Mouse (Mus musculus): ENCODE measurements around the gene Lamtor1. TPM values are rescaled to one million over a fixed set of nuclear protein-coding genes. Genes with fewer than 3 reads are reported as not detected.

The Lamtor1 gene
- total RNA-seq (2021) = 116 and 118 TPM in 2 replicates
- long read RNA-seq, experiment 1, transcript Lamtor1-201 (5 exons, 1,119 nt) = major isoform, 121 of 214 reads
- long read RNA-seq, experiment 1, transcript Lamtor1-203 (1 exons, 1,936 nt) = minor isoform, 8 of 214 reads
- long read RNA-seq, experiment 1, partial matches to known transcripts = 77 of 214 reads
- long read RNA-seq, experiment 1, other reads (novel, unspliced or antisense) = 8 of 214 reads
- long read RNA-seq, experiment 2, transcript Lamtor1-203 (1 exons, 1,936 nt) = minor isoform, 10 of 213 reads
- long read RNA-seq, experiment 2, transcript Lamtor1-201 (5 exons, 1,119 nt) = major isoform, 114 of 213 reads
- long read RNA-seq, experiment 2, partial matches to known transcripts = 85 of 213 reads
- long read RNA-seq, experiment 2, other reads (novel, unspliced or antisense) = 4 of 213 reads

DNA sequence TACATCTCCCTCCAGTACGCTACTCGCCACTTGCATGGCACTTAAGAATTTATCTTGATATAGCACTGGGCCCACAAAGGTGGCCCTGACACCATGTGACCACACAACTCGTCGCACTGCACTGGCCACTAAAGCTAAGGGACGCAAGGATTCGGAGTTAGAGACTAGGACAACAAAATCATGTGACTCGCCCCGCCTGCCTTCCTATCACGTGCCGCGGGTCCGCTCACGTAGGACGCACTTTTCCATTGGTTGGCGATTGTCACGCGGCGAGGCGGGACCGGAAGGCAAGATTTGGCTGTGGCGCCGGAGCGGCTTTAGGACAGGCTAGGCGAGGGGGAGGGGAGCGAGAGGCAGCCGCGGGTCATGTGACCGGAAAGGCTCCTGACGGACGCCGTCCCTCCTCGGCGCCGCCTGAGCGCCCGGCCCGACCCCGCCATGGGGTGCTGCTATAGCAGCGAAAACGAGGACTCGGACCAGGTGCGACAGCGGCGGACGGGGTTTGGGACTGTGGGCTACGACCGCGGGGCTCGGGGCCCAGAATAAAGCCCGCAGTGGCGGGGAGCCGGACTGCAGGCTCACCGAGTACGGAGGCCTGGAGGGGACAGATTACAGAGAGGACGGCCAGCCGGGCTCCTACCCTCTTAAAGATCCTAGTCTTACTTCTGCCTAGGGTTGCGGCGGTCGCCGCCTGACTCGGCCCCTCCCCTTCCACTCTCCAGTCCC lies at the start of gene Lamtor1:
TSS of gene Lamtor1 (plus strand) at position 344 of the 726 bp plus-strand sequence.
- peak; percentile 100 for DNase-seq

DNA sequence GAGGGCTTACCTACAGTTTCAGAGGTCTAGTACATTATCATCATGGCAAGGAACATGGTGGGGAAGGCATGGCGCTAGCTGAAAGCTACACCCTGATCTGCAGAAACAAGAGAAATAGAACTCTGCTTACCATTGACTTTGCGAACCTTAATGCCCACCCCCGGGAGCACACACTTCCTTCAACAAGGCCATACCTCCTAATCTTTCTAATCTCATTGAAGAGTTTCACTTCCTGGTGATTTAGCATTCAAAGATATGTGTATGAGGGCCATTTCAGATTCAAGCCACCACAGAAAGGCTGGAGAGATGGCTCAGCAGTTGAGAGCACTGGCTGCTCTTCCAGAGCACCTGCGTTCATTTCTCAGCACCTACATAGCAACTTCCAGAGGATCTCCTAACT lies 48.6 kb upstream of the Lamtor1 start, which contains the start of gene Folr2:
TSS of gene Folr2 (minus strand) at position 101 of the 400 bp plus-strand sequence.
- no peak for DNase-seq

DNA sequence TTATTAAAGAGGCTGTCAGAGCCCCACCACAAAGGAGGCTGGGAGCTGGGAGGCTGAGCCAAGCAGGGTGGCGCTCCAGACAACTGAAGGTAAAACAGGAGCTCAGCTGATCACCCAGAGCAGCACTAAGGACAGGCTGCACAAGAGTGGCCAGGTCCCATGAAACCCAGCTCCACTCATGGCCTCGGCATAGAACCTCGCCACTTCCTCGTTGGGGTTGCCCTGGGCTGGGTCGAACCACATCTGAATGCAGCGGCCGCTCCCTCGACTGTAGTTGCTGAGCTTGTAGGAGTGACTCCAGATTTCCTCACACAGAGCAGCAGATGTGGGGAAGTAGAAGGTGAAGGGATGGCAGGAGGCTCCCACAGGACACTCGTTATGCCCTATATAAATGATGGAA lies 47.3 kb upstream of the Lamtor1 start:
- DNase-seq = no peak

DNA sequence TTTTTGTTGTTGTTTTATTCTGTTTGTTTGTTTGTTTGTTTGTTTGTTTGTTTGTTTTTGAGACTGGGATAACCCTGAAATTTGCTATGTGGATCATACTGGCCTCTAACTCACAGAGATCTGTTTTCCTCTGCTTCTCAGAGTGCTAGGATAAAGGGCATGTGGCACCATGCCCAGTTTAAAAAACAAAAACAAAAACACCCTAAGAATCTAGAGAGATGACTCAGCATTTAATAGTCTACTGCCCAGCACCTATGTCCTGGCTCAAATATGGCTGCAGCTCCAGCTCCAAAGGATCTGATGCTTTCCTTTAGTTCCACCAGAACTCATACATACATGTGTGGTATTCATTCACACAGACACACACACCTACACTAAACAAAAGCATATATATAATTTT lies 44.7 kb upstream of the Lamtor1 start:
- DNase-seq = peak; percentile 33

DNA sequence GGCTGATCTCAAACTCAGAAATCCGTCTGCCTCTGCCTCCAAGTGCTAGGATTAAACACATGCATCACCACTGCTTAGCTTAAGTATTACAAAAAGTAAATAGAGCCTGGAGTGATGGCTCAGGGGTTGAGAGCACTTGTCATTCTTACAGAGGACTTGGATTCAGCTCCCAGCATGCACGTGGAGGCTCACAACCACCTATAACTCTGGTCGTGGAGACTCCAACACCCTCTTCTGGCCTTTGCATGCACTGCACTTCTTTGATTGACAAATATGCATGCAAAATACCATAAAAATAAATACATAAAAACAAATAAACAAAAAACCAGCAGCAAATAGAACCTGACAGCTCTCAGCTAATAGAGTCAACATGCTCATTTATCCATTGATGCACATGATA lies 43.4 kb upstream of the Lamtor1 start:
- DNase-seq = no peak

DNA sequence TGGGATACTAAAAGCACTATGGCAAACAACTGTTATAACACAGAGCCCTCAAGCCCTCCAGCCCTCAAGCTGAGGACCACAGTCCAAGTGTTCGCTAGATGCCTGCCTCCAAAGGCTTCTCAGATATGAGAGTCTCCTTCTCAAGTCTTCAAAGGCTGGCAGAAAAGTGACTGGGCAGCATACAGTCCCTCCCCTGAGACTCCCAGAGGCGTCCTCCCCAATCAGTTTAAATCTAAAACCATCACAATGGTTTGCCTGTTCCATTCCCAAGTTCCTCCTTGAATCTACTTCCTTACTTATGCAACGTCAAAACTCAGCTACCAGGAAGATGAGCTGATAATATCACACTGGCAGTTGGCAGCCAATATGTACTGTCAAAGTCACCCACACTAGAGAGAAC lies 42.3 kb upstream of the Lamtor1 start, which contains the start of gene Anapc15:
TSS of gene Anapc15 (plus strand) at position 301 of the 400 bp plus-strand sequence.
- no peak for DNase-seq

DNA sequence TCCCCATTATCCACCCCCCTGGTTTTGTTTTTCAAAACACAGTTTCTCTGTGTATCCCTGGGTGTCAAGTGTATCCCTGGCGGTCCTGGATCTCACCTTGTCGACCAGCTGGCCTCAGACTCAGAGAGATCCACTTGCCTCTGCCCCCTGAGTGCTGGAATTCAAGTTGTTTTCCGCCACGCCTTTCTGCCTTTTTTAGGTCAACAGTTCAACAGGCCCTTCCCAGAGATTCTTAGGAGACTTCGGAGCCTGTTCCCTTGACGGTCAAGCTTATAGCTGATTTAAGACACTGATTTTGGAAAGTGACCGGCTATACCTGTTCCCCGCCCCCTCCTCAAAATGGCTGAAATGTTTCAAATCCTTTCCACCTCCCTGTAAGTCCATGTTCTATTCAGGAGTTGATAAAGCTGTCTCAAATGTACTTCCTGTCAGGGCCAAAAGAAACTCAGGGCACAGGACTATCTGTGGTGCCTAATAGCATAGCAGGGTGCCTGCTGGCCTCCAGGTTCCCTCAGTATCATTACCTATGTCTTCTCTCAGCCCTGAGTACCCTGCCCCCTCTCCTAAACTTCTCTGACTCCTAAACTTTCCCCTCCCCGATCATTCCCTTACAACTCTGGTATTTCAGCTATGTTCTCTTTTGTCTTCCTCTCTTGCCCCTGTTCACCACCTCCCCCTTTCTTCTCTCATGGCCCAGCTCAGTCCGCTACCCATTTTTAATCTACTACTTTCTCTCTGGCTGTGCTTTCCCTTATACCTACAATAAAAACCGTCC lies 39.0 kb upstream of the Lamtor1 start:
- DNase-seq = no peak

DNA sequence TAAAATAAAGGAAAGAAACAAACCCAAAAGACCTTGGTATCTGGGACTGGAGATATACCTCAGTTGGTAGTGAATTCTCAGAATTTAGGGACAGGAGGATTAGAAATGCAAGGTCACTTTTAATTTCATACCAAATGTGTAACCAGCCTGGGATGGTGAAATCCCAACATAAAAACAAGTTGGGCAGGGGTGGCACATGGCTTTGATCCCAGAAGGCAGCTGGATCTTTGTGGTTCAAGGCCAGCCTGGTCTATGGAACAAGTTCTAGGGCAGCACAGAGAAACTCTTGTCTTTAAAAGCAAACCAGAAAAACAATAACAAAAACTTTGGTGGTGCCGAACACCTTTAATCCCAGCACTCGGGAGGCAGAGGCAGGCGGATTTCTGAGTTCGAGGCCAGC lies 38.2 kb upstream of the Lamtor1 start:
- DNase-seq = no peak

DNA sequence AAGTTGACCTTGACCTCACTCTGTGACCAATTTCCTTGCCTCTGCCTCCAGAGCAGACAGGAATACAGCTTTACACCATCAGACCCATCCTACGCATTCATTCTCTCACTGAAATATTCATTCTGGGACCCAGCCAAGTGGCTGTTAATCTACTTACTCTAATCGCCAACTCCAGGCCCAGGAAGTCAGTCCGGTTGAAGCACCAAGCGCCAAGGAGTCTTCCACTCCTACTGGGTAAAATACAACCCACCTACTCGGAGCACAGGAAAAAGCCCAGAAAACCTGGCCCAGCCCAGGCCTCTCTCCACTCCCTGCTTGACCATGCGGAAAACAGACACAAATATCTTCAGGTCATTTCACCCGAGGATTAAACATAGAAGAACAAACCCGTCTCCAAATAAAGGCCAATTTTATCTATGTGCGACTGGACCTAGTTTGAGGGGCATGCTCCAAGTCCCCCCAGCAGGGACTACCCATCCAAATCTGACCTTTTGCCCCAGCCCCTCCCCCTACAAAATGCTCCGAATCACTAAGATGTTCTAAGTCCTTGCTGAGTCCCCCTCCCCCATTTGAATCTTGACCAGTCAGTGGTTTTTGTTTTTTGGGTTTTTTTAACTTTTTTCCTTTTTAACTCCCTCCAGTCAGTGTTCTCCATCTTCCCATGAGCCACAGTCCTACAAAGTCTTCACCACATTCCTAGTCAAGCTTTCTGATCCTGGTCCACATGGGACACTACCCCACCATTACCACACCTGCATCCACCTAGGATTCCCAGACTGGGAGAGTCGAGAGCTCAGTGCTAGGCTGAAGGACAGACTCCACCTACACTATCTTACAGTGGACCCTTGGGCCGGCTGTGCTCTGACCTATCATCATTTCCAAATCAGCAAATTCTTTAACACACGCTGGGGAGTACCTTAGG lies 37.2 kb upstream of the Lamtor1 start:
- DNase-seq = no peak

DNA sequence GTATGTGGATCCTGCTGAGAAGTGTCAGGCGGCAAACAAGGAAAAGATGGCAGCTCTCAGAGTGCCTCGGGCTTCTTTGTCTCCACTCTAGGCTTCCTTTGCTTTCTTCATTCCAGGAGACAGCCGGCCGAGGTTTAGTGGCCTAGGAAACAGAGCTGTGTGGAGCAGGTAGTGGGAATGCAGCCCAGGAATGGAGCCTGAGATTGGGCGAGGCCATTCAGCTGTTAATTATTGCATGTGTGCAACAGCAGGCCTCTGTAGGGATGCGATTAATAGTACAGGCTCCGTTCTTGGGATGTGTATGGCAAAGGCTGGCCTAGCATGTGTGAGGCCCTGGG lies 36.6 kb upstream of the Lamtor1 start:
- DNase-seq = no peak

DNA sequence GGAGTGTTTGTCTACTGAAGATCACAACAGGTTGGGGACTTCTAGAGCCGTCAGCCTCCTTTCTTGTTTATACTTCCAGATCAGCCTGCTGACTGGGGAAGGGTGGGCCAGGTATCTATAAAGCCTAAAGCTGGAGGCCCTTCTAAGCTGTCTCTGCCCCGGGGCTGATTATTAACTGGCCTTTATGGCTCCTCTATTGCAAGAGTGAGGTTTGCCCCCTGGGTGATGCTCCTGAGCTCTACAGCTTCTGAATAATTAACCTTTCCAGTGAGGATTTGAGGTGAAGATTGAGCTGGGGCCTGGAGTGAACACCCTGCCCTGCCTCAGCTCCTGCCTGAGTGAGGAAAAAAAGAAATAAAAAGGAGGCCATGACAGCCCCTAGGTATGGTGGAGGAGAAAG lies 35.1 kb upstream of the Lamtor1 start, which contains the start of gene Folr1:
TSS of gene Folr1 (minus strand) at position 160 of the 400 bp plus-strand sequence.
- no peak for DNase-seq

DNA sequence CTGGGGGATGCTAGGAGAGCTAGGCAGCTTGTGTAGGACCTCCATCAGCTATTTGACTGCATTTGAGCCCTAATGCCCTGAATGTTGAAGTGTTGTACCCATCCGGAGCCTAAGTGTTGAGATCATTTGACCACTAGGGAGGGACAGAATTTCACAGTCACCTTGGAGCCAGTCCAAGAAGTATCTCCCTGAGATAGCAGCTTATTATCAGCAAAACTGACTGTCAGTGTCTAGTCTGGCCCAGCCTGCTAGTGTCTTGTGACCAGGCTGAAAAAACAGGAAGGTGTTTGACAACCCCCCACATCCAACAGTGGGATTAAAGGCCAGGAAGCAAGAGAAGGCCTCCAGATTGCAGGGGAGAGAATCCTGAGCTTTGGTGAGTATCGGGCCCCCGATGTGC lies 34.4 kb upstream of the Lamtor1 start:
- DNase-seq = peak; percentile 36

DNA sequence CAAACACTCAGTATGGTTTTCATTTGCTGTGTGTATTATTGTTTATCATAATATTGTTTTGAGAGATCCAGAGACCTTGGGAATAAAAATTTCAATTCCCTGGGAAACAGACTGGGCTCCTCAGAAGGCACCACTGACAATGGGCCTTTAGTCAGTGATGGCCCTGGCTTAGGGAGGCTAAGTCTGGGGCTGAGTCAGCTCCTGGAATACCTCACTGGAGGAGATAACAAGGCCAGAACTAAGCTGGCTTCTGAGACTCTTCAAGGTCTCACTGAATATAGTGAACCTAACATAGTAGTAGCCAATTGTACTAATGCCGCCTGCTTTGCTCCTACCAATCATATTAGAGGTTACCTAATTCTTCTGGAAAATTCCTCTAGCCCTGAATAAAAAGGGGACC lies 29.7 kb upstream of the Lamtor1 start:
- peak; percentile 58 for DNase-seq

DNA sequence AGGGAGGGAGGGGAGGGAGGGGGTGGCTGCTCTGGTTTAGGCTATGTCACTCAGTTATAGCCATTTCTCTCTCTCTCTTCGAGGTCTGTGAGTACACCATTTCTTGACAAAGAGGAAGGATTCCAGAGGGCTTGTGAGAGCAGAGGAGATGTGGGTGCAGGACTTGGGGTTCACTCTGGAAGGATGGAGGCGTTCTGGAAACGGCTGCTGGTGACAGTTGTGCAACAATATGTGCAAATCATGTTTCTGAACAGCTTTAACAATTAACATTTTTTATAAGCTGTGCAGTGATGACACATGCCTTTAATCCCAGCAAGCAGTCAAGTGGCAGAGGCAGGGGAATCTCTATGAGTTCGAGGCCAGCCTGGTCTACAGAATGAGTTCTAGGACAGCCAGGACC lies 24.8 kb upstream of the Lamtor1 start:
- DNase-seq = no peak

DNA sequence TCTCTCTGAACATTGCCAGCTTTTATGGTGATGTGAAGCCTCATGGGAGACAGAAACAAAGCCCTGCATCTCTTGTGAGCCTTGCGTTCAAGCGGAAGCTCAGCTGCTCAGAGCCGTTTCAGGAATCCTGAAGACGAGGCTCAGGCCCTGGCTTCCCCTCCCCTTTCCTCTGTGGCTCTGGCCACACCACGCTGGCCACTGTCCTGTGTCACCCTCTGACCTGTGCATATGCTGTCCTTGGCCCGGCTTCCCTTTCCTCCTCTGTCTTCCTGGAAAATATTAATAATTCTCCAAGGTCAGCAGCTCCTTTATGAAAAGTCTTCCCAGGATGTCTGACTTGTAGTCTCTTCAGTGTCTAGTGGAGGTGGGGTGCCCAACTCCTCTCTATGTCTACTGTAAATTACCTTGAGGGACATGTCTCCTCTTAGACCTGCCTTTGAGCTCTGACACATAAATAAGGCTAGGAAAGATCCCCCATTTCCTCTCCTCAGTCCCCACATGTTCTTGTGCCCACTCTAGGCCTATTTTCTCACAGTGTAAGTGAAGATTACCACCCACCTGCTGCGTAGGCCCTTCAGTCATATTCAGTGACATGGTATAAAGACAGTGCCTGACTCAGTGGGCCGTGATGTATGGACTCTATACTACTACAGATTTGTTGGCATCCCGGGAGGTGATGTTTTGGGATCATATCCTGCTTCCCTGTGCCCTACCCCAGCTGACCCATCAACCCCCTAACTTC lies 23.1 kb upstream of the Lamtor1 start:
- DNase-seq = peak; percentile 48

DNA sequence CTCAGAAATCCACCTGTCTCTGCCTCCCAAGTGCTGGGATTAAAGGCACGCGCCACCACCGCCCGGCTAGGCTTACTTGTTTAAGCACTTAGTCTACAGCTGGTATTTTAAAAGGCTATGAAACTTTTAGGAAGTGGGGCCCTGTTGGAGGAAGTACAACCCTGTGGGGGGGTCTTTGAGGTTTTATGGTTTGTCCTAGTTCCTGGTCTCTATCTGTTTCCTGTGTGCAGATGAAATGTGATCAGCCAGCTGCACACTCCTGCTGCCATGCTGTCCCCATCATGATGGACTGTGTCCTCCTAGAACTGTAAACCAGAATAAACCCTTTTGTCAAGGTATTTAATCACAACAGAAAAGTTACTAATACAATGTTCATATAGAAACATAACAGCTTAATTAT lies 21.5 kb upstream of the Lamtor1 start:
- no peak for DNase-seq

DNA sequence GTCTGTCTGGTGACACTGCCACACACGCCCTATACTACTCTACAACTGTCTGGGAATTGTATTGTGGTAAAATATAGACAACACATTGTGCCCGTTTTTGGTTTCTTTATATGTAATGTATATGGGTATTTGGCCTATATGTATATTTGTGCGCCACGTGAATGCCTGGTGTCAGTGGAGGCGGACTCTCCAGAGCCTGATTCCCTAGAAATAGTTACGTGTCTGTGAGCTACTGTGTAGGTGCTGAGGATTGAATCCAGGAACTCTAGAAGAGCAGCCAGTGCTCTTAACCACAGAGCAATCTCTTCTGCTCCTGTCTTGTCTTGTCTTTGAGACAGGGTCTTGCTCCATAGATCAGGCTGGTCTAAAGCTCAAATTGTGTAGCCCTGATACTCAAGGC lies 19.4 kb upstream of the Lamtor1 start:
- DNase-seq = no peak

DNA sequence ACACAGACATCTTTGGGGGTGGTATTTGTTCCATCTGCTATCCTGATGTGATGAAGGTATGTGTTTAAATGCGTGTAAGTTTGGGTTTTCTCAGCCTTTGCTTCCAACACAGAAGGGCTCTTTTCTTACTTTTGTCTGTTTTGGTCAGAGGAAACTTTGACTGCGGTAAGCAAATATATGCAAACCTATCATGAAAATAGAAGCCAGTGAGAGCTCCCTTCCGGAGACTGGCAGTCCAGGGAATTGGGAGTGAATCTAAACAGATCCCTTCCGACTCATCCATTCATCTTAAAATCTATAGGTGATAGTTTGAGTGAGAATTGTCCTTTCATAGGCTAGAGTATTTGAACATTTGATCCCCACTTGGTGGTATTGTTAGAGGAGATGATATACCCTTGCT lies 17.2 kb upstream of the Lamtor1 start:
- no peak for DNase-seq

DNA sequence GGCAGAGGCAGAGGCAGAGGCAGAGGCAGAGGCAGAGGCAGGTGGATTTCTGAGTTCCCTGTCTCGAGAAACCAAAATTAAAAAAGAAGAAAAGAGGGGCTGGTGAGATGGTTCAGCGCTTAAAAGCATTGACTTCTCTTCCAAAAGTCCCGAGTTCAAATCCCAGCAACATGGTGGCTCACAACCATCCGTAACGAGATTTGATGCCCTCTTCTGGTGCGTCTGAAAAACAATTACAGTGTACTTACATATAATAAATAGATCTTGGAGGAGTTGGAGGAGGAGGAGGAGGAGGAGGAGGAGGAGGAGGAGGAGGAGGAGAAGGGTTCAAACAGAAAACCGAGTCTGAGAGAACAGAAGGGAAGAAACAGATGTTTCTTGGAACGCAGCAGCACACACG lies 10.0 kb upstream of the Lamtor1 start:
- no peak for DNase-seq

DNA sequence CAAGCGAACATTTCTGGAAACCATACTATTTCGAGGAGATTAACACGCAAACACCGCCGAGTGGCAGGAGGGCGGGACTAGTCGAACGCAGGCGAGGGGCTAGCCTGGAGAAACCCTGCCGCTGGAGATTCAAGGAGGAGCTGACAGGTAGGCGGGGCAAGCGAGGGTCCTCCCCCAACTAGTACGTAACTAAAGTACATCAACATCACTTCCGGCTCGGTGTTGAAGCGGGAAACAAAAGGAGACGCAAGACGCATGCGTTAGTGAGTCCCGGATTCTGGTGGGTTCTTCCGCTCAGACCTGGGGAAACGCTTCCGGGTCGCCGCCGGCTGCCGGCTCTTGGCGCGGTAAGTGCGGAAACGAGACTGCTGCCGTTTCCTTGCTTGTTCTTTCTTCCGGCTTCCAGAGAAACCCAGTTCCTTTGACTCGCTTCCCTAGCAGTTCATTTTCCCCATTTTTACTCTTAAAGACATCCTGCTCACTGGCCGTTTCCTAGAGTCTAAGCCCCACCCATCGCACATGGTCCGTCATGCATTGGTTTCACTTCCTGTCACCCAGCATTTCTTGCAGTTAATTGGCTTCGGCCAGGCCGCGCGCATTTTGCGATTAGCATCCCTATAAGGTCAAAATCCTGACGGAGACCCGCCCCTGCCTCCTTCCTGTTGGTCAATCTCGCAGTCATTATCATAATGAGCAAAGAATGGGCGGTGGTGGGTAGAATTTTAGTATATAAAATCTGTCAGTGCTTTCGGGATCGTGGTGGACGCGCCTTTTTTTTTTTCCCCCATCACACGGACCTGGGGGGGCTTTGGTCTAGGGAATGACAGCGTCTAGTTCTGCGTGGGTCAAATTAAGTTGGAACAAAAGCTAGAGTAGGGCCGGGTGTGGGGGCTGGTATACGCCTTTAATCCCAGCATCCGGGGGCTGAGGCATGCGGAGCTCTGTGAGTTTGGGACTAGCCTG lies 9.3 kb upstream of the Lamtor1 start:
- peak; percentile 97 for DNase-seq

Measured in adrenal gland, postnatal 14 days (tissue).